Mouse (Mus musculus) erythroblast, embryonic 14.5 days (primary cell): Measurements from ENCODE around the gene Cacna2d3.

Experiments used
- GATA1 ChIP-seq: IDR thresholded peaks from 2 replicates; pipeline ENCODE4 v1.6.1; 2012; ENCODE audit warnings: low read length, inconsistent platforms, mixed read lengths
- TAL1 ChIP-seq: IDR thresholded peaks from 3 replicates; pipeline ENCODE4 v1.6.1; 2012; ENCODE audit warnings: low read length, inconsistent platforms, mixed read lengths

GRCm38 (mm10) chr14:29268609-29269008 lies 453.1 kb downstream of the Cacna2d3 start:
- TF ChIP-seq GATA1 = no peak
- no peak for TF ChIP-seq TAL1
